Comparison of ENCODE assay signal across 8 mouse cellular contexts in the genomic region with DNA sequence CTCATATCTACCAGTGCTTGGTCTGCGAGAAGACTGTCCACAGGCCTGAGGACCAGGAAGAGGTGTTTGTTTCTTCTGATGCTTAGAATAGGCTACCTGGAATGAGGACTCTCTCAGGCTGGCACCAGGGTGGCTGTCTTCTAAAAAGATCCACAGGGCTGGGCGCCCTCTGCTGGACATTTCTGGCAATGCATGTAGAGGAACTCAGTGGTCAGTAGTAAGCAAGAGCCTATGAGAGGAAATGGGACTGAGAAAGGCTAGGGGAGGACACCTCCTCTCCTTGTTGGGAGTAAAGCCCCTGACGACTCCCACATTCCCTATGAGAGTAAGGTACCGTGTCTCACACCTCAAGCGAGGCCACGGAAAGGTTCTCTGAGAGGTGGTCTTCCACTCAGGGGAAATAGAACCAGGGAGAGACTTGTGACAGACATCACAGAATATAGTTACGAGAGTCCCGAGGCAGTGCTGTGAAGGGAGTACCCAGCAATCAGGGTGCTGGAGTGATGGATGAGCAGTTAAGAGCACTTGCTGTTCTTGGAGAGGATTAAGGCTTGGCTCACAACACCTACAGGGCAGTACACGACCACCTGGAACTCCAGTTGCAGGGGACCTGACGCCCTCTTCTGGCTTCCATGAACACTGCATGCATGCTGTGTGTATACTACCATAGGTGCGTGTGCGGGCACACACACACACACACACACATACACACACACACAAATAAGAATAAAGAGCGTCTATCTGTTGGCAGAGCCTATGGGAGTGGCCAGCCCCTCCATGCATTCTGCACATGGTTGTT. TPM values are rescaled to one million over a fixed set of nuclear protein-coding genes. Genes with fewer than 3 reads are reported as not detected.
A peak's percentile ranks its signal among the peaks of the same experiment; 100 is the strongest.
DNase-seq lines count a peak whose midpoint lies in the region; ATAC-seq and TF ChIP-seq lines count a peak whose summit lies in the region.

No protein-coding gene starts in this region.

- H3K36me3 ChIP-seq in hindbrain, postnatal 0 days (ENCODE audit: insufficient read depth, low read length): no peaks in the 10 kb centered on the region

- no peak overlapping the region for H3K4me2 ChIP-seq in hindbrain, postnatal 0 days (ENCODE audit: low read depth, low read length)

- WGBS in hindbrain, postnatal 0 days: 66% methylated on average over 13 of the region's 13 CpGs

- peak; percentile 75 for ATAC-seq in hindbrain, postnatal 0 days
- peak; percentile 98 for ATAC-seq in megakaryocyte, adult 5-6 weeks (ENCODE audit: poor library complexity, severe bottlenecking)

- no peaks in the 10 kb centered on the region for H3K4me1 ChIP-seq in hindbrain, postnatal 0 days (ENCODE audit: insufficient read depth, low read length)

- H3K4me3 ChIP-seq in hindbrain, postnatal 0 days (ENCODE audit: low read length): no peak overlapping the region

- peak; percentile 97 for TF ChIP-seq CTCF in hindbrain, postnatal 0 days (IDR thresholded peaks at IDR 0.05; ENCODE audit: low read depth)

- no peak overlapping the region for H3K9ac ChIP-seq in hindbrain, postnatal 0 days (replicated peaks; ENCODE audit: low read length)

- H3K27ac ChIP-seq in hindbrain, postnatal 0 days: no peak overlapping the region

- peak; percentile 68 for DNase-seq in T-cell, adult 2 months (ENCODE audit: low spot score)
- peak; percentile 95 to 97 for DNase-seq in cerebellum, postnatal 10 days
- DNase-seq in frontal cortex, postnatal 14 days (ENCODE audit: low spot score in 2 of 2): peak; percentile 53 to 80
- peak; percentile 94 for DNase-seq in hindbrain, postnatal 0 days (ENCODE audit: low spot score)
- DNase-seq in layer of hippocampus, postnatal 36 days: peak; percentile 68 to 79
- DNase-seq in right cerebral cortex, adult 2 months (ENCODE audit: low spot score in 2 of 2): peak; percentile 91
- peak; percentile 58 to 75 for DNase-seq in urinary bladder, adult 18-20 months (ENCODE audit: low spot score in 2 of 2)

- no peaks in the 10 kb centered on the region for H3K27me3 ChIP-seq in hindbrain, postnatal 0 days (ENCODE audit: insufficient read depth, low read length)

- no peaks in the 10 kb centered on the region for H3K9me3 ChIP-seq in hindbrain, postnatal 0 days (ENCODE audit: low read length)

RNA-seq across cellular contexts. Expression of a gene that starts 34.6 kb away (rescaled TPM):
- 11.5 and 15.7 TPM in 2 replicates for total RNA-seq in hindbrain, postnatal 0 days (2014; rRNA removed)
- polyA plus RNA-seq in hindbrain, postnatal 0 days (2015; fragmentation: Nextera tagmentation; extraction: Ambion mirVana): 19.7 and 20.6 TPM in 2 replicates
- total RNA-seq in layer of hippocampus, postnatal 36 days (2021): 10 to 100 TPM; 14.2 to 14.5 TPM
- total RNA-seq in megakaryocyte, adult 5-6 weeks (2015): 22.8 and 23.6 TPM in 2 replicates
- 33.4 and 37.7 TPM in 2 replicates for total RNA-seq in megakaryocyte, adult 5-6 weeks (2017)

RNA-seq across cellular contexts. Expression of a gene that starts 41.1 kb away (rescaled TPM):
- total RNA-seq in hindbrain, postnatal 0 days (2014; rRNA removed): 34.9 and 35.8 TPM in 2 replicates
- polyA plus RNA-seq in hindbrain, postnatal 0 days (2015; fragmentation: Nextera tagmentation; extraction: Ambion mirVana): 25.6 and 26.1 TPM in 2 replicates
- total RNA-seq in layer of hippocampus, postnatal 36 days (2021): 10 to 100 TPM; 25.7 to 26.3 TPM
- total RNA-seq in megakaryocyte, adult 5-6 weeks (2015): 25.9 and 34.5 TPM in 2 replicates
- total RNA-seq in megakaryocyte, adult 5-6 weeks (2017): 39.5 and 40.5 TPM in 2 replicates
